Mouse (Mus musculus): ENCODE data around the gene Pde2a. TPM values are rescaled to one million over a fixed set of nuclear protein-coding genes. Genes with fewer than 3 reads are reported as not detected.

Pde2a gene
- total and polyA plus RNA-seq, 3 experiments, result 0.08 to 0.40 TPM; not detected in 1

- in situ Hi-C loops (cut with MboI; ENCODE audit: low pct_ligation_motif_present, low pct_unique_long_range_greater_than_20kb, low sequenced_read_pairs) (loop anchor here (5.0 to 10.0 kb wide), 3 partner anchors 67 to 399 kb away; partner anchors contain the start of gene P2ry6), dilution Hi-C loops (cut with MboI; ENCODE audit: extremely low pct_ligation_motif_present, extremely low pct_unique_long_range_greater_than_20kb, low sequenced_read_pairs) (no loop called here)
- peaks cover 9% of the 10 kb centered on the region for H3K9me3 ChIP-seq (replicated peaks; ENCODE audit: low read length)
- peak in 1 of 2 experiments; percentile 89; a peak in 3 of 4 replicates for TF ChIP-seq CTCF (conservative IDR thresholded peaks at IDR 0.05 in 1 of 2, IDR thresholded peaks at IDR 0.05 in 1 of 2; ENCODE audit: low read depth in 2 of 2, low read length in 2 of 2)
- TF ChIP-seq ZNF384 (IDR thresholded peaks at IDR 0.05; ENCODE audit: low read depth, low read length), result peak; percentile 23; the same call in 1 of the 2 replicates
- peak; percentile 94 for TF ChIP-seq JUND (conservative IDR thresholded peaks at IDR 0.05; ENCODE audit: low read depth, low read length)
- TF ChIP-seq SMC3 (IDR thresholded peaks at IDR 0.05; ENCODE audit: low read depth, low read length), result peak; percentile 76
- TF ChIP-seq NRF1 (IDR thresholded peaks at IDR 0.05; ENCODE audit: low read depth, low read length), result no peak
- TF ChIP-seq MEF2A (IDR thresholded peaks at IDR 0.05; ENCODE audit: borderline replicate concordance, low read depth, low read length), result peak; percentile 23; the same call in 1 of the 2 replicates
- TF ChIP-seq IRF4 (IDR thresholded peaks at IDR 0.05; ENCODE audit: low read depth, low read length), result peak; percentile 39; the same call in 1 of the 2 replicates
- TF ChIP-seq TCF12 (IDR thresholded peaks at IDR 0.05; ENCODE audit: low read depth, low read length), result no peak
- TF ChIP-seq GABPA (IDR thresholded peaks at IDR 0.05; ENCODE audit: insufficient replicate concordance, low read depth, low read length), result no peak
- no peak for TF ChIP-seq JUN (IDR thresholded peaks at IDR 0.05; ENCODE audit: insufficient read depth, low read depth, low read length)
- TF ChIP-seq E2F4 (IDR thresholded peaks at IDR 0.05; ENCODE audit: insufficient replicate concordance, low read depth, low read length), result no peak
- TF ChIP-seq HCFC1 (IDR thresholded peaks at IDR 0.05; ENCODE audit: low read depth, low read length), result peak; percentile 39; the same call in 1 of the 2 replicates
- TF ChIP-seq USF2 (conservative IDR thresholded peaks at IDR 0.05; ENCODE audit: low read depth, low read length), result no peak
- no peak for TF ChIP-seq ZMIZ1 (IDR thresholded peaks at IDR 0.05; ENCODE audit: low read depth, low read length)
- no peak for TF ChIP-seq PAX5 (IDR thresholded peaks at IDR 0.05; ENCODE audit: low read length)
- TF ChIP-seq RCOR1 (conservative IDR thresholded peaks at IDR 0.05; ENCODE audit: low read depth, low read length), result no peak
- TF ChIP-seq RAD21 (IDR thresholded peaks at IDR 0.05; ENCODE audit: low read depth, low read length), result peak; percentile 83
- peak; percentile 11; the same call in 1 of the 2 replicates for TF ChIP-seq ZC3H11A (IDR thresholded peaks at IDR 0.05; ENCODE audit: low read depth, low read length)
- TF ChIP-seq SIN3A (IDR thresholded peaks at IDR 0.05; ENCODE audit: low read length), result no peak
- H3K4me2 ChIP-seq (ENCODE audit: insufficient read depth, low read depth, poor library complexity, severe bottlenecking), result no peak overlapping the region
- no peaks in the 10 kb centered on the region for H3K27me3 ChIP-seq (replicated peaks)
- H3K4me3 ChIP-seq (replicated peaks in 1 of 3; ENCODE audit: low read depth in 2 of 3, low read length in 2 of 3, poor library complexity in 1 of 3), result no peak overlapping the region
- no peak overlapping the region for H3K27ac ChIP-seq (ENCODE audit: insufficient read depth, low read depth)
- H3K4me1 ChIP-seq (ENCODE audit: control insufficient read depth in 1 of 2, insufficient read depth in 2 of 2), result peaks cover 12 to 35% of the 10 kb centered on the region in 2 experiments
- no peak overlapping the region for H3K9ac ChIP-seq (ENCODE audit: insufficient read depth, low read depth)
- peaks cover 16 to 76% of the 10 kb centered on the region in 2 experiments for H3K36me3 ChIP-seq (replicated peaks in 1 of 2; ENCODE audit: control insufficient read depth in 1 of 2, insufficient read depth in 1 of 2, low read length in 1 of 2)
- H3K79me2 ChIP-seq (replicated peaks; ENCODE audit: control insufficient read depth, extremely low read depth, insufficient read depth, poor library complexity, severe bottlenecking), result peaks cover 6% of the 10 kb centered on the region; the same call in 1 of the 2 replicates
- peak; percentile 53 for DNase-seq (ENCODE audit: extremely low read depth)
Observed at GRCm38 (mm10) chr7:101374155-101374554, 47.3 kb upstream of the Pde2a start.

Data from CH12.LX (cell line).